12 mouse cellular contexts compared by ENCODE assay signal in genomic region chr6:36818281-36819018, GRCm38 (mm10). TPM values are rescaled to one million over a fixed set of nuclear protein-coding genes. Genes with fewer than 3 reads are reported as not detected.
DNase-seq lines count a peak whose midpoint lies in the region; ATAC-seq and TF ChIP-seq lines count a peak whose summit lies in the region.
"Had no signal": no experiment of that assay in that cellular context is flagged by ENCODE, and none has a peak within 500 bp of the region (broad histone marks: within the 10 kb centered on the region; RNA-seq: fewer than 3 reads in every experiment).

No protein-coding gene starts in this region.

- TF ChIP-seq EP300 in lung, postnatal 0 days (IDR thresholded peaks at IDR 0.05) = no peak

- H3K4me2 ChIP-seq in heart, embryonic 13.5 days = peak overlapping the region; percentile 21; the same call in 1 of the 2 replicates
- H3K4me2 ChIP-seq in lung, embryonic 15.5 days = peak overlapping the region; percentile 29; the same call in 1 of the 2 replicates
- H3K4me2 ChIP-seq in lung, postnatal 0 days (replicated peaks; ENCODE audit: low read depth, low read length) = no peak overlapping the region; the same call in 1 of the 2 replicates
- no peak overlapping the region for H3K4me2 ChIP-seq in forebrain, postnatal 0 days (ENCODE audit: low read depth)
- H3K4me2 ChIP-seq: midbrain, embryonic 12.5 days had no signal

- no peak for ATAC-seq in heart, embryonic 13.5 days (ENCODE audit: extremely low read depth, insufficient number of reproducible peaks, low FRiP score, low TSS enrichment)
- ATAC-seq in lung, embryonic 15.5 days (ENCODE audit: borderline replicate concordance, extremely low read depth, low FRiP score, low TSS enrichment) = peak; percentile 85
- no peak for ATAC-seq in lung, postnatal 0 days
- no peak for ATAC-seq in forebrain, postnatal 0 days

- peak overlapping the region; percentile 76 for H3K27ac ChIP-seq in heart, embryonic 13.5 days (replicated peaks)
- H3K27ac ChIP-seq in lung, embryonic 15.5 days = peak overlapping the region; percentile 45; the same call in 1 of the 2 replicates
- no peak overlapping the region for H3K27ac ChIP-seq in lung, postnatal 0 days (ENCODE audit: low read length)
- H3K27ac ChIP-seq in forebrain, postnatal 0 days (ENCODE audit: low read depth, low read length) = 0 out of 2 replicates have a peak overlapping the region, but pooled peaks have one; percentile 36
- peak overlapping the region; percentile 40; the same call in 1 of the 2 replicates for H3K27ac ChIP-seq in olfactory bulb, adult 2 months (ENCODE audit: insufficient read depth, low read depth, low read length)

- intact Hi-C loops in heart, postnatal 10 days (cut with DNase I) = loop anchor here (10.0 kb wide), 1 partner anchor 216 kb away; no protein-coding TSS in a partner anchor

- 60% methylated on average over 4 of the region's 4 CpGs for WGBS in heart, embryonic 13.5 days
- 29% methylated on average over 4 of the region's 4 CpGs for WGBS in lung, embryonic 15.5 days
- 38% methylated on average over 4 of the region's 4 CpGs for WGBS in lung, postnatal 0 days
- WGBS in forebrain, postnatal 0 days = 30% methylated on average over 4 of the region's 4 CpGs
- WGBS in olfactory bulb, adult 2 months = 37% methylated on average over 4 of the region's 4 CpGs

- H3K9ac ChIP-seq in heart, embryonic 13.5 days = no peak overlapping the region
- no peak overlapping the region for H3K9ac ChIP-seq in lung, embryonic 15.5 days
- no peak overlapping the region for H3K9ac ChIP-seq in lung, postnatal 0 days (replicated peaks; ENCODE audit: low read depth)
- H3K9ac ChIP-seq in forebrain, postnatal 0 days = no peak overlapping the region
- H3K9ac ChIP-seq: midbrain, embryonic 12.5 days had no signal

- no peak overlapping the region for H3K4me3 ChIP-seq in heart, embryonic 13.5 days
- no peak overlapping the region for H3K4me3 ChIP-seq in lung, embryonic 15.5 days
- H3K4me3 ChIP-seq in lung, postnatal 0 days (ENCODE audit: low read depth, low read length) = no peak overlapping the region
- H3K4me3 ChIP-seq in forebrain, postnatal 0 days (ENCODE audit: low read depth, low read length) = no peak overlapping the region
- H3K4me3 ChIP-seq in olfactory bulb, adult 2 months (ENCODE audit: insufficient read depth, low read depth, low read length) = no peak overlapping the region
- H3K4me3 ChIP-seq: midbrain, embryonic 12.5 days had no signal

- no peak for TF ChIP-seq CTCF in lung, postnatal 0 days (IDR thresholded peaks at IDR 0.05)
- TF ChIP-seq CTCF in forebrain, postnatal 0 days (IDR thresholded peaks at IDR 0.05; ENCODE audit: low read depth) = no peak
- TF ChIP-seq CTCF in olfactory bulb, adult 2 months (IDR thresholded peaks at IDR 0.05; ENCODE audit: insufficient read depth, low read depth, low read length) = no peak

- DNase-seq in heart, postnatal 10 days = no peak
- no peak for DNase-seq in lung, postnatal 0 days (ENCODE audit: low spot score)
- DNase-seq in forebrain, postnatal 0 days = no peak
- no peak for DNase-seq in urinary bladder, postnatal 36 days (ENCODE audit: low spot score in 2 of 2)
- DNase-seq in adrenal gland, adult 18-20 months (ENCODE audit: low spot score in 2 of 2) = no peak
- DNase-seq: thymus, postnatal 14 days had no signal

- H3K4me1 ChIP-seq in heart, embryonic 13.5 days = peaks cover 30% of the 10 kb centered on the region
- H3K4me1 ChIP-seq in lung, embryonic 15.5 days = peaks cover 29% of the 10 kb centered on the region
- peaks cover 10% of the 10 kb centered on the region; the same call in 1 of the 2 replicates for H3K4me1 ChIP-seq in lung, postnatal 0 days (ENCODE audit: insufficient read depth, low read depth, low read length)
- H3K4me1 ChIP-seq in forebrain, postnatal 0 days (ENCODE audit: insufficient read depth) = no peaks in the 10 kb centered on the region
- no peaks in the 10 kb centered on the region; the same call in 1 of the 2 replicates for H3K4me1 ChIP-seq in olfactory bulb, adult 2 months (ENCODE audit: control insufficient read depth, insufficient read depth, low read length)

- no peaks in the 10 kb centered on the region for H3K27me3 ChIP-seq in heart, embryonic 13.5 days (replicated peaks)
- H3K27me3 ChIP-seq in lung, embryonic 15.5 days = 0 out of 2 replicates have a peak, but pooled peaks cover 8% of the 10 kb centered on the region
- no peaks in the 10 kb centered on the region for H3K27me3 ChIP-seq in lung, postnatal 0 days (replicated peaks; ENCODE audit: insufficient read depth, low read length)
- no peaks in the 10 kb centered on the region for H3K27me3 ChIP-seq in forebrain, postnatal 0 days (ENCODE audit: insufficient read depth, low read length)
- H3K27me3 ChIP-seq: CH12.LX; midbrain, embryonic 12.5 days had no signal

- TF ChIP-seq POLR2A in olfactory bulb, adult 2 months (IDR thresholded peaks at IDR 0.05; ENCODE audit: insufficient read depth, low read depth, low read length) = no peak

- no peaks in the 10 kb centered on the region for H3K9me3 ChIP-seq in heart, embryonic 13.5 days
- no peaks in the 10 kb centered on the region for H3K9me3 ChIP-seq in lung, embryonic 15.5 days
- H3K9me3 ChIP-seq in lung, postnatal 0 days (ENCODE audit: low read length) = no peaks in the 10 kb centered on the region
- no peaks in the 10 kb centered on the region for H3K9me3 ChIP-seq in forebrain, postnatal 0 days (ENCODE audit: low read length)
- H3K9me3 ChIP-seq: midbrain, embryonic 12.5 days had no signal

- no peaks in the 10 kb centered on the region for H3K36me3 ChIP-seq in heart, embryonic 13.5 days
- H3K36me3 ChIP-seq in lung, embryonic 15.5 days = no peaks in the 10 kb centered on the region
- H3K36me3 ChIP-seq in lung, postnatal 0 days (ENCODE audit: insufficient read depth, low read length) = no peaks in the 10 kb centered on the region
- no peaks in the 10 kb centered on the region for H3K36me3 ChIP-seq in forebrain, postnatal 0 days (ENCODE audit: insufficient read depth)
- H3K36me3 ChIP-seq: midbrain, embryonic 12.5 days had no signal

RNA-seq across cellular contexts. Expression of gene Ptn, which starts 8.4 kb away (rescaled TPM):
- 328 and 358 TPM in 2 replicates for polyA plus RNA-seq in heart, embryonic 13.5 days (2015; fragmentation: Nextera tagmentation; extraction: Ambion mirVana)
- 10 to 100 TPM; 51.2 to 60.1 TPM for total RNA-seq in heart, postnatal 10 days (2021)
- 133 and 149 TPM in 2 replicates for polyA plus RNA-seq in lung, embryonic 15.5 days (2015; fragmentation: Nextera tagmentation; extraction: Ambion mirVana)
- 15.6 and 17.5 TPM in 2 replicates for polyA plus RNA-seq in lung, postnatal 0 days (2015; fragmentation: Nextera tagmentation; extraction: Ambion mirVana)
- 598 and 696 TPM in 2 replicates for total RNA-seq in forebrain, postnatal 0 days (2014; rRNA removed)
- polyA plus RNA-seq in forebrain, postnatal 0 days (2015; fragmentation: Nextera tagmentation; extraction: Ambion mirVana) = 916 and 1,048 TPM in 2 replicates
- 318 TPM in 1 of 2 replicates, not detected in the other for polyA plus RNA-seq in olfactory bulb, adult 2 months (2012; ENCODE audit: insufficient read depth, insufficient read length, low replicate concordance, missing spikeins)
- total RNA-seq in adrenal gland, adult 18-20 months (2021) = 10 to 100 TPM; 53.9 to 85.9 TPM
- total RNA-seq: CH12.LX; liver, adult 2 months had no signal
- polyA plus RNA-seq: liver, adult 2 months had no signal

Comparison
In these comparisons a context has a peak if more than half of its experiments do, and no peak if none do; other contexts are left out.
1. H3K4me2 ChIP-seq: peak in heart, embryonic 13.5 days (single experiment) and lung, embryonic 15.5 days (single experiment); none in lung, postnatal 0 days (single experiment) and forebrain, postnatal 0 days (single experiment).